Mouse (Mus musculus) right cerebral cortex, postnatal 14 days (tissue): ENCODE data around the gene Fam47c.

ENCODE experiments used
- DNase-seq: peaks from one replicate; pipeline ENCODE4 v3.0.0; 2022

The Fam47c gene

DNA sequence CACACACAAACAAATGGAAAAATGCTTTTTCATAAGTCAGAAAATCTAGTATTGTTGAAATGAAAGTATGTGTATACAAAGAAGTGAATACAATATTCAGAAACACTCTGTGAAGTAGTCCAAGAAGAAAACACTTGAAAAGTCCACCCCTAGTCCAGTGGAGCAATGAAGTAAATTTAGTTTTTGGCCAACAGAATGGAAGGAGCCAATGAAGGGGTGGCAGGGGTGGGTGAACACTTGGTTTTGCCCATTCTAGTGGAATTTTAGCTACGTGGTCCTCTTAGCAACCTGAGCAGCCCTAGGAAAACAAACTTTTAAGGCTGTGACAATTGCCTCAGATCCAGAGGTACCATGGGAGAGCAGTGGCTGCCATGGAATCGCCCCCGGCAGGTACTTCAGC lies at the start of gene Fam47c:
TSS of gene Fam47c (plus strand) at position 301 of the 400 bp plus-strand sequence.
- DNase-seq = no peak

DNA sequence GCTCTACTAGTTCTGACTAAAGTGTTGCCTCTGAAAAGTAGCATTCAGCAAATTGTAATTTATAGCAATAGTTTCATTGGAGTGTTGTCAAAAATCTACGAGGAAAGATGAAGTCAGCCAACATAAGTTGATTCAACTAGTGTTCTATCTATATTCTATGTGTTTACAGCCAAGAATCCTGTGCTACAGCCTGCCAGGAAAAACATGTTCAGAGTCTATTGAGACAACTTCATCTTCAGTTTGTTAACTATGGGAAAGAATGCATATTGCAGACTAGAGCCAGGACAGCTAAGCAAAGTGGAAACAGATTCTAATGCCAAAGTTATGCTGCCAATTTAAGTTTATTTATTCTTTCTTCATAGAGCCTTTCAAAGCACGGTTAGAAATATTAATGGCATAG lies 31.8 kb downstream of the Fam47c start:
- no peak for DNase-seq

DNA sequence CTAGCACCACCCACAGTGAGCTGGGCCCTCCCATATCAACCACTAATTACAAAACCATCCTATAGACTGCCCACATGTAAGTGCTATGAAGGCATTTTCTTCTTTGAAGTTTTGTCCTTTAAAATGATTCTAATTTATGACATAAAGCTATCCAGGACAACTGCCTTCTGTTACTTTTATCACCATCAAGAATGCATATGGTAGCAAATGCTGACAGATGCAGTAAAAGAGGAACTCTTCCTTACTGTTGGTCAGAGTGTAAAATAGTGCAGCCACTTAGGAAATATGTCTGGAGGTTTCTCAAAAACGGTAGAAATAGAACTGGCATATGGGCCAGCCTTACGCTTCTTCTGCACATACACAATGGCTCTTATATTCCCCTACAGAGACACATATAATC lies 39.5 kb downstream of the Fam47c start:
- no peak for DNase-seq
